Mouse (Mus musculus) bone marrow, adult 2 months (tissue): ENCODE data around the gene Hepacam2.

Experiments used
- CTCF ChIP-seq: fragments of 200-500 bp; IDR thresholded peaks from 2 replicates; pipeline ENCODE4 v1.5.1; 2011; ENCODE audit warnings: low read length, control low read depth; ENCODE audit not compliant: control insufficient read depth, insufficient read depth
- POLR2A ChIP-seq: fragments of 200-500 bp; IDR thresholded peaks from 2 replicates; pipeline ENCODE4 v1.6.1; 2011; ENCODE audit warnings: low read depth, mild to moderate bottlenecking, control low read depth, low read length, borderline replicate concordance; ENCODE audit not compliant: control insufficient read depth

GRCm38 (mm10) chr6:3481705-3482104 lies 16.4 kb downstream of the Hepacam2 start:
- TF ChIP-seq POLR2A (no peak), CTCF (no peak)
